Mouse (Mus musculus) heart, postnatal 36 days (tissue): ENCODE measurements around the gene 4933424G06Rik. TPM values are rescaled to one million over a fixed set of nuclear protein-coding genes. Genes with fewer than 3 reads are reported as not detected.
"Not testable (repeated sequence)": the region's sequence is repeated elsewhere in the genome, so short reads cannot be mapped to it uniquely, and the experiment has no call there.

ENCODE experiments used
- DNase-seq, 2 experiments: peaks; one replicate each; pipeline ENCODE4 v3.0.0; 2021 to 2022
- intact Hi-C: fragments of 180-260 bp; cut with DNase I; formaldehyde crosslinking; loops from one replicate; pipeline ENCODE4 v1.15.1; 2025
- total RNA-seq, 2 experiments: library from RNA; stranded (reverse); gene quantifications; 2 replicates each; pipeline ENCODE4 v1.2.3; 2021

The 4933424G06Rik gene
- not detected for total RNA-seq

- peak; percentile 95 to 96 for DNase-seq
- intact Hi-C loops = loop anchor here (1.0 kb wide), 1 partner anchor 19 kb away; the partner anchor contains the start of gene Cox5b
Measured at GRCm38 (mm10) chr1:36709854-36710280, at the start of gene 4933424G06Rik. Gene 4933424G06Rik, plus strand, starts transcription at chr1:36710149.

DNA sequence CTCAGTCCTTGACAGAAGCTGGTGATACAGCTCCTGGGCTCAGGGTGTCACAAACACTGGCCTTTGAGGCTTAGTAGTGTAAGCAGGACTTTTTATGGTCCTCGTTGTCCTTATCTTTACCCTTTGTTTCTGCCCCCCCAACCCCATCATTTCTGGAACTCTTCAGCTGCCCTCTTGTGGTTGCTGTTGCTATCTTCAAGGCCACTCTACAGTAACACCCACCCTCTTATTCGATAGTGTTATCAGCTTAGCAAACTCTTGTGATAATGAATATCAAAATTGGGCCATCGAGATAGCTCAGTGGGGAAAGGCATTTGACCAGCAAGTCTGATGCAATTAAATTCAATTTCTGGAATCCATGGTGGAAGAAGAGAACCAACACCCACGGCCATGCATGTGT is 45.5 kb upstream of the 4933424G06Rik start:
- DNase-seq = no peak
- intact Hi-C loops = loop anchor here (1.0 kb wide), 1 partner anchor 117 kb away; the partner anchor contains the start of gene Ankrd39

- DNase-seq = no peak
- intact Hi-C loops = no loop called here
Measured at GRCm38 (mm10) chr1:36665165-36665723, 44.7 kb upstream of the 4933424G06Rik start.

- DNase-seq = no peak
- intact Hi-C loops = no loop called here
Measured at GRCm38 (mm10) chr1:36665934-36666333, 44.0 kb upstream of the 4933424G06Rik start.

GRCm38 (mm10) chr1:36668007-36668406 is 41.9 kb upstream of the 4933424G06Rik start:
- DNase-seq, intact Hi-C loops: not testable (repeated sequence)

- intact Hi-C loops = no loop called here
- DNase-seq = no peak
Measured at GRCm38 (mm10) chr1:36670256-36670655, 39.7 kb upstream of the 4933424G06Rik start.

GRCm38 (mm10) chr1:36671260-36671659 is 38.7 kb upstream of the 4933424G06Rik start:
- intact Hi-C loops = no loop called here
- no peak for DNase-seq

- no peak for DNase-seq
- intact Hi-C loops = no loop called here
Measured at GRCm38 (mm10) chr1:36672648-36673350, 37.1 kb upstream of the 4933424G06Rik start.

DNA sequence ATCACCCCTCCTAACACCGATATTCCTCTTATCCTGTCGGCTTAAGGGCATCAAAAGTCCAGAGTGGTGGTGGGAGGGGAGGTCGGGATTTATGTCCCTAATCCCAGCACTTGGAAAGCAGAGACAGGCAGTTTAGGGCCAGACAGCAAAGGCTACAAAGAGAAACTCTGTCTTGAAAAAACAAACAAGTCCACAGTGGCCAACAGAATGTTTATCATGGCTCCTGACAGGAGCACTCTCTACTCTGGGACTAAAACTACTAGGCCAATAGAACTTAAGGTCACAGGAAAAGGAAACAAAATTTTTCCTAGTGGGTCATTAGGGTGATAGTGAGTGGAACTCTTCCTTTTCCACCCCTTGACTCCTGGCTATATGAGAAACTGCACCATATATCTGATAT is 35.0 kb upstream of the 4933424G06Rik start:
- intact Hi-C loops = no loop called here
- no peak for DNase-seq

DNA sequence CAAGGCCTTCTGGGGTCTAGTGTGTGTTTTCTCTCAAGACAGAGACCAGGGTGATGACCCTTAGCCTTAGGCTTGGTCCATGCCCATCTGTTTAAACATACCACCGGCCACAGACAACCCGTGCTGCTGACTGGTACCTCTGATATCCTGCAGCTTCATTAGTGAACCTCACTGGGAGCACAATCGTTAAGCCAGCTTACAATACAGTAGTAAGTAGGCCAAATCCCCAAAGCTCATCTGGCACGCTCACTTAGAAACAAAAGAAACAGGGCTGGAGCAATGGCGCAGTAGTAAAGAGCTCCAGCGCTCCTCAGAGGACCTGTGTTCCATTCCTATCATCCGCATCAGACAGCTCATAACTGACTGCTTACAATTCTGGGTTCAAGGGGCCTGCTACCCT is 29.1 kb upstream of the 4933424G06Rik start:
- no peak for DNase-seq
- intact Hi-C loops = no loop called here

DNA sequence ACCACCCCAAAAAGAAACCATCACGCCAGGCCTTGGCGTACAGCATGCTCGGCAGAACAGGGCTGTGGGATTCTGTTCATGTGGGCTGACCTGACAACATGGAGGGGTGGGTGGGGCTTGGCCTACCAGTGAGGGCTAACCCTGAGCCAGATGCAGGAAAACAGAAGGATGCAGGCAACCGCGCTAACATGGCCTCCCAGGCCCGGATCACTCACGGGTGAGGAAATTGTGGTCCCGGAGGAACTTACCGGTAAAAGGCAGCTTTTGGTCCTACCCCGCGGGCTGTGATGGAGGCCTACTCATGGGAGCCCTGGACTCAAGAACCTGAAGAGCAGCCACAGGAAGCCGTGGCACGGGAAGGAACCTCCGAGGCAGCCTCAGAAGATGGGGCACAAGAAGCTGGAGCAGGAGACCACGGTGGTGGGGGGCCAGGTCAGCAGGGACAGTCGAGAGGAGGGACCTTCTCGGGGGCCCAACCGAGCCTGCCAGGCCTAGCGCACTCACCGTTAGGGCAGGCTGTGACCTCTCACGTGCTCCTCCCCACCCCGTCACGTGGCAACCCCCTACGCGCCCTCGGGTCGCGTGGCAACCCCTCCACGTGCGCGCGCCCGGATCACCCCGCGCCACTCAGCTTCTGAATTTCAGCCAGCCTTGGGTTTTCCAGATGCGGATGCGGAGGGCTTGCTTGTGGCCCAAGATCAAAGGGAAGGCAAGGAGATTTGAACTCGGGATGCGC is 27.2 kb upstream of the 4933424G06Rik start, which contains the start of gene Fam178b:
Gene Fam178b (minus strand): TSS at position 564 of the 736 bp plus-strand sequence.
- intact Hi-C loops = no loop called here
- DNase-seq = no peak

DNA sequence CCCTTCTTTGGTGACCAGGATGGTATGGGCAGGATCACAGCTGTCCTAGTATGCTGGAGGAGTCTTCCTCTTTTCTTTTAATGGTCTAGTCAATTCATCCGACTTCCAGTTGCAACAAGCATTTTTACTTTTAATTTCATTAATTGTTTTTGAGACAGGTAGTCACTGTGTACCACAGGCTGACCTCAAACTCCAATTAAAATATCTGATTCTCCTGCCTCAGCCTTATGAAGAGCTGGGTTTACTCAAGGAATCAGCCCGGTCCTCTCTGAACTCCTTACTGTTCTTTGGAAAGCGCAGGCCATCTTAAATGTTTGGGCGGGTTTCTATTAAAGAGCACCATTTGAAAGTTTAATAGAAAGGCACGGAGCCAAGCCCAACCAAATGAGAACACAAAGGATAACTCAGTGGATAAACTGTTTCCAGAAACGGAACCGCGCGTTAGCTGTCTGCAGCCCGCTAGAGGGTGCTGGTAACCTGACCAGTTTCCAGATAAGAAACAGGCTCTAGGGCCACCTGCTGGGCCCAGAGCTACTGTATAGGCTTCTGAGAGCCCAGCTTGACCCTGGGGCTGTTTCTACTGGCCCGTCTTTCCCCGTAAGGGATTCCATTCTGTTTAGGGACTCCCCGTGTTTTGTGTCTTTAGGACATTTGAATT is 26.0 kb upstream of the 4933424G06Rik start:
- intact Hi-C loops = loop anchor here (1.0 to 2.0 kb wide), 2 partner anchors 61 to 137 kb away; partner anchors contain the start of gene Ankrd39
- peak; percentile 76 for DNase-seq

- intact Hi-C loops = loop anchor here (1.0 to 10.0 kb wide), 3 partner anchors 19 to 326 kb away; partner anchors contain the start of genes Kansl3 and Lman2l
Measured at GRCm38 (mm10) chr1:36690671-36691235, 19.2 kb upstream of the 4933424G06Rik start.

GRCm38 (mm10) chr1:36691271-36692155 is 18.4 kb upstream of the 4933424G06Rik start, which contains the start of gene Cox5b:
Gene Cox5b, plus strand, starts transcription at chr1:36691449.
- intact Hi-C loops = loop anchor here (1.0 to 10.0 kb wide), 3 partner anchors 18 to 327 kb away; partner anchors contain the start of genes Kansl3 and Lman2l

More at GRCm38 (mm10) chr1:36690671-36691235, 19.2 kb upstream of the 4933424G06Rik start:
- no peak for DNase-seq

GRCm38 (mm10) chr1:36694871-36695270 is 15.1 kb upstream of the 4933424G06Rik start:
- intact Hi-C loops = loop anchor here (10.0 kb wide), 2 partner anchors 250 to 330 kb away; partner anchors contain the start of genes Kansl3 and Lman2l
- DNase-seq = no peak

More at GRCm38 (mm10) chr1:36691271-36692155, 18.4 kb upstream of the 4933424G06Rik start, which contains the start of gene Cox5b:
- DNase-seq = peak; percentile 95 to 97

GRCm38 (mm10) chr1:36696411-36696810 is 13.5 kb upstream of the 4933424G06Rik start:
- DNase-seq = no peak
- intact Hi-C loops = loop anchor here (10.0 kb wide), 2 partner anchors 252 to 332 kb away; partner anchors contain the start of genes Kansl3 and Lman2l

- intact Hi-C loops = loop anchor here (10.0 kb wide), 2 partner anchors 252 to 332 kb away; partner anchors contain the start of genes Kansl3 and Lman2l
- DNase-seq = no peak
Measured at GRCm38 (mm10) chr1:36697030-36697429, 12.9 kb upstream of the 4933424G06Rik start.

DNA sequence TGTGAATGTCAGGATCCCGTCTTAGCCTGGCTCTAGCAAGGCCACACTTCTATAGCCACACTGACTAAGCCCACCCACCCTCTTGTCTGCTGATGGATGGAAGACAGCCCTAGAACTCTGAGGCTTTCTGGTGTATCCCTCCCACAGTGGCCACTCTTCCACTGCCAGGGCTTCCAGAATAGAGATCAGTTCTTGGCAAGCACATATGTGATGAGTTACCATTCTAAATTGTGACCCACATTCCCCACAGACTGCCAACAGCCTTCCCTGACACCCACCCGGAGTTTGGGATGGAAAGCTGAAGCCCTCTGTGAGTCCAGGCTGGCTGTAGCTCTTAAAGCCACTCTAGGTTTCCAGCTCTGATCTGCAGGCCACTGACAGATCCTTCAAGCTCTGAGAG is 2.8 kb upstream of the 4933424G06Rik start:
- DNase-seq = no peak
- intact Hi-C loops = no loop called here
